Mouse (Mus musculus): ENCODE data around the gene Mrps18a.

The Mrps18a gene

GRCm38 (mm10) chr17:46110402-46111289, at the start of gene Mrps18a:
TSS of gene Mrps18a (plus strand) at chr17:46110986.
- WGBS, result 5% methylated on average over 38 of the region's 38 CpGs

- 26% methylated on average over 10 of the region's 10 CpGs for WGBS
Measured at GRCm38 (mm10) chr17:46063283-46063973, 47.4 kb upstream of the Mrps18a start.

GRCm38 (mm10) chr17:46063974-46064312, 46.8 kb upstream of the Mrps18a start:
- 40% methylated on average over 6 of the region's 6 CpGs for WGBS

GRCm38 (mm10) chr17:46070046-46070445, 40.7 kb upstream of the Mrps18a start:
- WGBS, result 86% methylated on average over 9 of the region's 9 CpGs

DNA sequence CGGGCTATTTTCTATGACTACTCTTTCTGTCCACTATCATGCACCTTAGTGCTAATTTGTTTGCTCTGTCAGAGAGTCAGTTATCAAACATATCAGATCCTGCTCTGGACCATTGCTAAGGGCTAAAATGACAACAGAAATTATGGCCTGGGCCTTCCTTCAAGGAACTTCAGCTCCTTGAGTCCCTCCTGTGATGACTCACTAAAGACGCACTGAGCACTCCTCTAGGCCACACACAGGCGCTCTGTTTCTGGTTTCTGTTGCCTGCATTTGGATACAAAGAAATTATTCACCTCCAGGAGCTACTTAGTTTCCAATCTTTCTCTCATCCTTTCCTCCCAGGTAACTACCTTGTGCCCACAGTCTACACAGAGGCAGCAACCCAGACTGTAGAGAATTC, 39.3 kb upstream of the Mrps18a start:
- WGBS, result 95% methylated on average over 3 of the region's 3 CpGs

- 54% methylated on average over 23 of the region's 23 CpGs for WGBS
Measured at GRCm38 (mm10) chr17:46073730-46074301, 37.0 kb upstream of the Mrps18a start.

GRCm38 (mm10) chr17:46074398-46075115, 36.2 kb upstream of the Mrps18a start:
- 68% methylated on average over 7 of the region's 7 CpGs for WGBS

DNA sequence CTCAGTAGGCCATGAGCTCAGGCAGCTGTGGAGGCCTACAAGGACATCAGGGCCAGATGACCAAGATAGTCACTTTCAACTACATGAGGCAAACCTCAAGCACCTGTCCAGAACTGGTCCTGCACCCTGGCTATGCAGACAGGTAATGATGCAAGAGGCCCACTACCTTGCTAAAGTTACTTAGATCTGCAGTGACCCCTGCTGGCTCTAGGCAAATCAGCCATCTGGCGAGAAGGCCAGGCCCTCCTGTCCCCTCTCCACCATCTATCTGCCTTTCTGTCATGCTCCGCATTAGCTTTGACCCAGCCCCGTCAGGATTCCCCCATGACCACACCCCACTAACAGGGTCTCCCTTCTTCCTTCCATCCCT, 35.7 kb upstream of the Mrps18a start:
- WGBS, result 79% methylated on average over 3 of the region's 3 CpGs

GRCm38 (mm10) chr17:46075551-46076259, 35.1 kb upstream of the Mrps18a start:
- WGBS, result 76% methylated on average over 5 of the region's 5 CpGs

GRCm38 (mm10) chr17:46076260-46076551, 34.6 kb upstream of the Mrps18a start:
- 62% methylated on average over 1 of the region's 1 CpGs for WGBS

DNA sequence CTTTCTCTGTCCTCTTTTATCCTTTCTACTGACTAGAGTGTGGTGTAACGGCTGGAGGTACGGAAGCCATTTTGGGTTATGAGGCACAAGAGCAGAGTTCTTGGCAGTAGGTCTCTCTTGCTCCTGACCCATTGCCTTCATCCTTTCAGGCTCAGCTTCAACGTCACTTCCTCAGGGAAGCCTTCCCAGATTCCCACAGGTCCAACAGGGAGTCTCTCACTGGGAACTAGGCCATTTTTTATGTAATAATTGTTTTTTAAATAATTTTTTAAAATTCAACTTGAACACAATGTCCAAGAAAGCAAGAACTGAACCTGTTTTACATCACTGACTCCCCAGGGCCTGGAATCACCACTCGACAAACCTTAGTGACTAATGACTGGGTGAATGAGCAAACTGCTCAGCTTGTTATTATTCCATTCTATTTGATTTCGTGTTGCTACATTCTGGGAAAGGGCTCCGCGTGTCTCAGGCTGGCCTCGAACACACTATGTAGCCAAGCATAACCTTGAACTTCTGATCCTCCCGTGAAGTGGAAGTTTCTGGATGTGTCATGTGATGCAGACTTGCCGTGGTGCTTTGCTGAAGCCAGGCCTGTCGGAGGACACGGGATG, 32.8 kb upstream of the Mrps18a start:
- WGBS, result 96% methylated on average over 12 of the region's 12 CpGs

GRCm38 (mm10) chr17:46079037-46079436, 31.7 kb upstream of the Mrps18a start:
- WGBS, result 76% methylated on average over 2 of the region's 2 CpGs

GRCm38 (mm10) chr17:46080388-46080787, 30.4 kb upstream of the Mrps18a start:
- WGBS, result 77% methylated on average over 7 of the region's 7 CpGs

DNA sequence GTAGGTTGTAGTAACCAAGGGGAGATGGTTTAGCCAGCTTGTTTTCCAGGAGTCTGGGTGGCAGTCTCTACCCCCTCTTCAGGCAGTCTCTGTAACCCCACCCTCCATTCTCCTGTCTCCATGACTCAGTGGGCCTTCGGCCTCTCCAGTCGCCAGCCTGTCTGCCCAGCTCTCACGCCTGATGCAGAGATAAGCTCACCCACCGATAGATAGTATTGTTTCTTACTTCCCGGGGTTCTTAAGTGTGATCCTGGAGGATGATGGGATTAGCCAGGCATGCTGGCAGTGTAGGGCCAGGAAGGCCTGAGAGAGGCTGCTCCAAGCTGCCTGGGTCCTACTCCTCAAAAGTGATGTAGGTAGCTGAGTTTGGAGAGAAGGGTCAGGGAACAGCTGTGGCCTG, 29.7 kb upstream of the Mrps18a start:
- WGBS, result 81% methylated on average over 5 of the region's 5 CpGs

DNA sequence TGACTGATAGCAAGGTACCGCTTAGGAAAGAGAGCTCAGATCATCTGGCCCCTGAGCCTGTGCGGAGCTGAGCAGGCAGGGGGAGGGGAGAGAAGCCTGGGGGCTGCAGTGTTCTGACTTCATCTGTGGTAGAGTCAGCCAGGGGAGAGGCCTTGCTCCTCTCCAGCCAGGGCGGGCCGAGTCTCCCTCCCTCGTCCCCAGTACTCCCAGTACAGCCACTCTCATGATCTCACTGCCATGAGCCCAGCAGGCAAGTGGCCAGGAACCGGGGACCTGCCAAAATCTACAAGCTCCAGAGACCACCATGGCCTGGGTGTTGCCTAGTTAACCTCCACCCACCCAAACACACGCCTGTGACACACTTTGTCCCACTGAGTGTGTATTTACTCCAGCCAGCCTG, 29.1 kb upstream of the Mrps18a start:
- WGBS, result 73% methylated on average over 7 of the region's 7 CpGs

- WGBS, result 79% methylated on average over 3 of the region's 3 CpGs
Measured at GRCm38 (mm10) chr17:46083381-46083780, 27.4 kb upstream of the Mrps18a start.

- 12% methylated on average over 10 of the region's 10 CpGs for WGBS
Measured at GRCm38 (mm10) chr17:46084091-46084501, 26.7 kb upstream of the Mrps18a start.

- WGBS, result 66% methylated on average over 17 of the region's 17 CpGs
Measured at GRCm38 (mm10) chr17:46086341-46086870, 24.4 kb upstream of the Mrps18a start.

- WGBS, result 57% methylated on average over 1 of the region's 1 CpGs
Measured at GRCm38 (mm10) chr17:46091351-46091750, 19.4 kb upstream of the Mrps18a start.

GRCm38 (mm10) chr17:46091899-46092298, 18.9 kb upstream of the Mrps18a start:
- WGBS, result 77% methylated on average over 14 of the region's 14 CpGs

GRCm38 (mm10) chr17:46098525-46098924, 12.3 kb upstream of the Mrps18a start:
- 62% methylated on average over 8 of the region's 8 CpGs for WGBS

All from cerebral cortex, adult 2 months (tissue).